Mouse (Mus musculus): ENCODE measurements around the gene Yif1a. TPM values are rescaled to one million over a fixed set of nuclear protein-coding genes. Genes with fewer than 3 reads are reported as not detected.

The Yif1a gene
- polyA plus RNA-seq, 1 experiment from 2014 or later: 129 TPM

DNA sequence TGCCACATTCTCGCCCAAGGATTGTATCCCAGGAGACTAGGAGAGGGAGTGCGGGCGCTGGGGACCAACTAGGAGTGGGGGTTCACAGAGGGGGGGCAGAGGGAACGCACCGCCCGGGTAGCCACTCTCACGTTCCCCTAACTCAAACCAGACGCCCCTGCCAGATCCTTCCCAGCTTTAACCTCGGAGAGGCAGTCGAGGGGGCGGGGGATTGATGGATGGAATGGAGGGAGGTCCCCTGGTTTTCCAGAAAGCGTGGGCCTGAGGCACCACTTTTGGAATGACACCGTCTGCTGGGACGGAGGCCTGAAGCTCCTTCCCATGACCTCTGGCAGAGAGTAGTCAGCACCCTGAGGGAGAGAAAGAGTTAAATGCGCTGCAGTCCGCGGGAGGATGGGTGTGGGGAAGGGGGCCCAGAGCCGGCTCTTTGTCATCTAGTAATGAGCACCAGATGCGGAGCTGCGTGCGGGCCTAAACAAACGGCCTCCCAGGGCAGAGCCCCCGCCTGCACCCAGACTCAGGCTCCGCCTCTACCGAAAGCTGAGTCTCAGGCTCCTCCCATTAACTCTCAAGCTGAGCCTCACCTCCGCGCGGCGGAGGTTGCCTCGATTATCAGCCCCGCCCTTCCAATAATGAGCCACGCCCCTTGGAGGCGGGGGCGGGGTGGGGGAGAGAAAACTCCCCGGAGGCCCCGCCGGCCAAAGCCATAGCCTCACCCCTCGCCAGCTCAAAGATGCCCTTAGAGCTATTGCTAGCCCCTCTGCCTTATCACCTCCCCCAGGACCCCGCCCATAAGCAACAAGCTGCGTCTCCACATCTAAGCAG, 16.6 kb upstream of the Yif1a start:
- no peak for TF ChIP-seq CTCF (IDR thresholded peaks at IDR 0.05; ENCODE audit: low read depth)
- H3K36me3 ChIP-seq (ENCODE audit: insufficient read depth, low read length): no peaks in the 10 kb centered on the region
- peak overlapping the region; percentile 86 for H3K4me2 ChIP-seq (ENCODE audit: low read length)
- 1% methylated on average over 39 of the region's 40 CpGs for WGBS
- peak; percentile 72 for ATAC-seq (replicated peaks; ENCODE audit: low FRiP score, low read depth)
- H3K9ac ChIP-seq (ENCODE audit: low read depth, low read length): peak overlapping the region; percentile 32; the same call in 1 of the 2 replicates
- H3K9me3 ChIP-seq (replicated peaks; ENCODE audit: low read length): no peaks in the 10 kb centered on the region
- H3K4me1 ChIP-seq (replicated peaks; ENCODE audit: insufficient read depth, low read length): peaks cover 24% of the 10 kb centered on the region
- DNase-seq (ENCODE audit: low spot score): peak; percentile 94
- peak overlapping the region; percentile 76; the same call in 1 of the 2 replicates for H3K27ac ChIP-seq
- no peaks in the 10 kb centered on the region for H3K27me3 ChIP-seq (ENCODE audit: insufficient read depth, low read length)
- H3K4me3 ChIP-seq (replicated peaks; ENCODE audit: low read depth, low read length): peak overlapping the region; percentile 49

DNA sequence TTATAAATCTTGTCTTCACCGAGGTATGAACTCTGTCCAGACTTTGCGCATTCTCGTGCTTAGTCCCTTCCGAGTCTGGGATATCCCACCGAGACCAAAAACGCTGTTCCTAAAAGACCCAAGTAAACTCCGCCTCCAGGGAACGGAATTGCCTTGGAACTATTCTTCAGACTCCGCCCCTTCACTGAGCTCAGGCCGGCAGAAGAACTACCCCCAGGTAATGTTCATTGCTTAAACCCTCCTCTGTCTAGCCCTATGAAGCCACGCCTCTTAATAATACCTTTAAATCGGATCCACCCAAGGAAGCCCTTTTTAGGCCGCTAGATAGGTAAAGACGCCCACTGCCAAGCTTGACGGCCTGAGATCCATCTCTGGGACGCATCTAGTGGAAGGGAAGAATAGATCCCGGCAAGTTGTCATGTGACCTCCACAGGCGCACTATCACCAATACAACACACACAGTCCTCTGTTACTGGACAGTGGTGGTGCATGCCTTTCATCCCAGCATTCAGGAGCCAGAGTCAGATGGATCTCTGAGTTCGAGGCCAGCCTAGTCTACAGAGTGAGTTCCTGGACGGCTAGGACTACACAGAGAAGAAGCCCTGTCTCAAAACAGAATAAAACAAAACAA, 15.8 kb upstream of the Yif1a start:
- H3K4me2 ChIP-seq (ENCODE audit: low read length): peak overlapping the region; percentile 86
- H3K27me3 ChIP-seq (ENCODE audit: insufficient read depth, low read length): no peaks in the 10 kb centered on the region
- ATAC-seq (replicated peaks; ENCODE audit: low FRiP score, low read depth) (peak; percentile 5; the same call in 1 of the 2 replicates), DNase-seq (ENCODE audit: low spot score) (peak; percentile 80)
- WGBS: 2% methylated on average over 20 of the region's 20 CpGs
- no peaks in the 10 kb centered on the region for H3K36me3 ChIP-seq (ENCODE audit: insufficient read depth, low read length)
- H3K27ac ChIP-seq: peak overlapping the region; percentile 76; the same call in 1 of the 2 replicates
- no peaks in the 10 kb centered on the region for H3K9me3 ChIP-seq (replicated peaks; ENCODE audit: low read length)
- H3K9ac ChIP-seq (ENCODE audit: low read depth, low read length): 0 out of 2 replicates have a peak overlapping the region, but pooled peaks have one; percentile 32
- H3K4me3 ChIP-seq (replicated peaks; ENCODE audit: low read depth, low read length): peak overlapping the region; percentile 49
- TF ChIP-seq CTCF (IDR thresholded peaks at IDR 0.05; ENCODE audit: low read depth): no peak
- peaks cover 17% of the 10 kb centered on the region for H3K4me1 ChIP-seq (replicated peaks; ENCODE audit: insufficient read depth, low read length)

DNA sequence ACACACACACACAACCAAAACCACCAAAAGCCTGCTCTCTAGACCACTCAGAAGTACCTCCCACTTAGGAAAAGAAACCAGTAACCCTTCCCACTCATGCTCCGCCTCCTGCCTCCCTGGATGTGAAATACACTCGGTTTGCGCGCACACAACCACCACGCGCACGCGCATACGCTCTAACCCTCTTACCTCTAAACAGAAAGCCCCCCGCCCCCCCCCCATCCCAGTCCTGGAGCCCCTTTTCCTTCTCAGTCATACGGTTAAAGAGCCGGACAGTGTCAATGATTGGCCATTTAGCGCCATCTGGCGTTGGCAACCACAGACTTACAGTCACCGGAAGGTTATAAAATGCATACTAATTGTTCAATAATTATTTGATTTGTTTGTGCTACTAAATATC, 15.3 kb upstream of the Yif1a start:
- H3K4me1 ChIP-seq (replicated peaks; ENCODE audit: insufficient read depth, low read length): peaks cover 12% of the 10 kb centered on the region
- H3K4me3 ChIP-seq (replicated peaks; ENCODE audit: low read depth, low read length): peak overlapping the region; percentile 49; the same call in 1 of the 2 replicates
- no peaks in the 10 kb centered on the region for H3K36me3 ChIP-seq (ENCODE audit: insufficient read depth, low read length)
- 1% methylated on average over 15 of the region's 15 CpGs for WGBS
- no peak overlapping the region for H3K9ac ChIP-seq (ENCODE audit: low read depth, low read length)
- peak; percentile 72 for TF ChIP-seq CTCF (IDR thresholded peaks at IDR 0.05; ENCODE audit: low read depth)
- no peak overlapping the region for H3K27ac ChIP-seq
- DNase-seq (ENCODE audit: low spot score): peak; percentile 85
- no peaks in the 10 kb centered on the region for H3K27me3 ChIP-seq (ENCODE audit: insufficient read depth, low read length)
- peak overlapping the region; percentile 86 for H3K4me2 ChIP-seq (ENCODE audit: low read length)
- peak; percentile 30; the same call in 1 of the 2 replicates for ATAC-seq (replicated peaks; ENCODE audit: low FRiP score, low read depth)
- H3K9me3 ChIP-seq (replicated peaks; ENCODE audit: low read length): no peaks in the 10 kb centered on the region

DNA sequence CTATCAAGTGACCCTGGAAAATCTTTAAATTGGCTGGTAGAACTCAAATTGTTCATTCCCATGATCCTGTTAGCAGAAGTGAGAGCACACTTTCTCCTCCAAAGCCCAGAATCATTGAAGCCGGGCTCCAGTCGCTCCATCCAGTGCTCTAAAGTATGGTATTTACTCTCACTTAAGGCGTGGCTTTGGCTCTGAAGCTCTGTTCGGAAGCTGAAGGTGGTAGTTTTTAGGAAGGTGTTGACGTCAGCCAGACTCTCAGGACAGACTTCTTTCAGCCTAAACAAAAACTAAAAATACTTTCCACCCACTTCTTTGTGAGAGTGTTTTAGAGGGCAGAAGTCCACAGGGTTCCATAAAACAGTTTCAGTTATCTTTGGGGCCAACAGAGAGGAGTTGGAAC, 14.8 kb upstream of the Yif1a start:
- no peak for ATAC-seq (replicated peaks; ENCODE audit: low FRiP score, low read depth)
- H3K4me3 ChIP-seq (replicated peaks; ENCODE audit: low read depth, low read length): no peak overlapping the region
- H3K36me3 ChIP-seq (ENCODE audit: insufficient read depth, low read length): no peaks in the 10 kb centered on the region
- H3K4me2 ChIP-seq (ENCODE audit: low read length): no peak overlapping the region
- H3K27ac ChIP-seq: no peak overlapping the region
- WGBS: 34% methylated on average over 5 of the region's 5 CpGs
- DNase-seq (ENCODE audit: low spot score): no peak
- no peak for TF ChIP-seq CTCF (IDR thresholded peaks at IDR 0.05; ENCODE audit: low read depth)
- peaks cover 7% of the 10 kb centered on the region for H3K4me1 ChIP-seq (replicated peaks; ENCODE audit: insufficient read depth, low read length)
- no peaks in the 10 kb centered on the region for H3K9me3 ChIP-seq (replicated peaks; ENCODE audit: low read length)
- no peak overlapping the region for H3K9ac ChIP-seq (ENCODE audit: low read depth, low read length)
- no peaks in the 10 kb centered on the region for H3K27me3 ChIP-seq (ENCODE audit: insufficient read depth, low read length)

DNA sequence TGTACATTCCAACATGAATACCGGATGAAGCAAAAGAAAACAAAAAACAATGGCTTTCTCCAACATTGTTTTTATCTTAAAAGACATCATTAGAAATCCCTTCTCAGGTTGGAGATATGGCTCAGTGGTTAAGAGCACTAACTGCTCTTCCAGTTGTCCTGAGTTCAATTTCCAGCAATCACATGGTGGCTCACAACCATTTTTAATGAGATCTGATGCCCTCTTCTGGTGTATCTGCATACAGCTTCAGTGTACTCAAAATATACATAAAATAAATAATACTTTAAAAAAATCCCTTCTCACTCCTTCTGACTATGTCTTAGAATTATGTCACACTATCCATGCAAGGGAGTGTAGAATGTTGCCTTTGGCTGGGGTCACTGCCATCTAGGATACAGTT, 9.1 kb upstream of the Yif1a start:
- Histone ChIP-seq H3K36me3 (ENCODE audit: insufficient read depth, low read length) (no peaks in the 10 kb centered on the region), H3K9me3 (replicated peaks; ENCODE audit: low read length) (no peaks in the 10 kb centered on the region), H3K4me2 (ENCODE audit: low read length) (no peak overlapping the region), H3K4me1 (replicated peaks; ENCODE audit: insufficient read depth, low read length) (no peaks in the 10 kb centered on the region), H3K27me3 (ENCODE audit: insufficient read depth, low read length) (peaks cover 16% of the 10 kb centered on the region; the same call in 1 of the 2 replicates), H3K9ac (ENCODE audit: low read depth, low read length) (no peak overlapping the region), H3K27ac (no peak overlapping the region), H3K4me3 (replicated peaks; ENCODE audit: low read depth, low read length) (no peak overlapping the region)
- DNase-seq (ENCODE audit: low spot score): no peak
- WGBS: 82% methylated on average over 1 of the region's 1 CpGs
- ATAC-seq (replicated peaks; ENCODE audit: low FRiP score, low read depth): no peak
- peak; percentile 31 for TF ChIP-seq CTCF (IDR thresholded peaks at IDR 0.05; ENCODE audit: low read depth)

DNA sequence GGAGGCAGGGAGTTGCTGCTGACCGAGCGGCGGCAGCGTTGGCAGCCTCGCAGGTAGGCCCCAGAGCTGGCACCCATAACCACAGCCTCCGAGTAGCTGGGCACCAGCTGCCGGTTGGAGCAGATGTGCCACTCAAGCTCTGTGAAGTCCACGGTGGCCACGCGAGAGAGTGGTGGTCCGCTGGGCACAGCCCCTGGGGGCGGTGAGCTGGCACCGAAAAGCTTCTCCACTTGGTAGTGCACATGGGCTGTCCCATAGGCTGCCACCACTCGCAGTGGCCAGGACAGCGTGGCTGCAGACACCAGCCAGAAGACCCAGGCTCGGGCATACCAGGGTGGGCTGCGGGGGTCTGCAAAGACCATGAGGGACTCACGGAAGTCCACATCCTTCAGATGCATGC, 6.3 kb upstream of the Yif1a start:
- Histone ChIP-seq H3K9me3 (replicated peaks; ENCODE audit: low read length) (no peaks in the 10 kb centered on the region), H3K36me3 (ENCODE audit: insufficient read depth, low read length) (no peaks in the 10 kb centered on the region), H3K4me2 (ENCODE audit: low read length) (no peak overlapping the region), H3K9ac (ENCODE audit: low read depth, low read length) (no peak overlapping the region), H3K27ac (no peak overlapping the region), H3K4me1 (replicated peaks; ENCODE audit: insufficient read depth, low read length) (peaks cover 4% of the 10 kb centered on the region; the same call in 1 of the 2 replicates), H3K4me3 (replicated peaks; ENCODE audit: low read depth, low read length) (no peak overlapping the region), H3K27me3 (ENCODE audit: insufficient read depth, low read length) (peaks cover 31% of the 10 kb centered on the region; the same call in 1 of the 2 replicates)
- 68% methylated on average over 18 of the region's 18 CpGs for WGBS
- no peak for TF ChIP-seq CTCF (IDR thresholded peaks at IDR 0.05; ENCODE audit: low read depth)
- DNase-seq (ENCODE audit: low spot score) (no peak), ATAC-seq (replicated peaks; ENCODE audit: low FRiP score, low read depth) (no peak)
